Mouse (Mus musculus): ENCODE measurements at regions not wholly inside any gene's neighbourhood (a gene's known extent, or its start where the extent isn't known, plus 50 kb on each side); places are given as distances from the start of the nearest gene placed in this dataset.

- ATAC-seq (ENCODE audit: low FRiP score, low read depth) = peak; percentile 58; the same call in 1 of the 2 replicates
- 42% methylated on average over 9 of the region's 9 CpGs for WGBS
- Histone ChIP-seq H3K27me3 (replicated peaks) (no peaks in the 10 kb centered on the region), H3K4me2 (replicated peaks) (no peak overlapping the region), H3K27ac (no peak overlapping the region), H3K36me3 (no peaks in the 10 kb centered on the region), H3K9me3 (no peaks in the 10 kb centered on the region), H3K4me3 (no peak overlapping the region), H3K4me1 (no peaks in the 10 kb centered on the region), H3K9ac (no peak overlapping the region)
Measured at GRCm38 (mm10) chr15:71240647-71241351, 2593.6 kb upstream of the Gm6569 start.

DNA sequence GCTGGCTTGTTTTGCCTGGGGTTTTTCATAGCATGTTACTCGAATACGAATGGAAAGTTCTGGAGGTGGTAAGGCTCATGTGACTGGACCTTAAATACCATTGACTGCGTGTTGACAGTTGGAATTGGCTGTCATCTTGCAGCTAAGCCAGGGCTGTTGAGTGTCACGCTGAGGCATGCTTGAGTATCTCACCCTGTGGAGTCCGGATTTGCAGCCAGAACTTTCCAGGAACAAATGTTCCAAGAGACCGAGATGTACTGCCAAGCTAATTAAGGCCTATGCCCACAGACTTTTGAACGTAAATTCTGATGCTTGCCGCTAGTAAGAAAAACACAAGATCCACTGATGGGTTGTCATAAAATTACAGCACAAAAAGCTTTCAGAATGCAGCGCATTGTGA is 2590.8 kb upstream of the Gm6569 start:
- no peaks in the 10 kb centered on the region for H3K36me3 ChIP-seq
- ATAC-seq (ENCODE audit: low FRiP score, low read depth) = no peak
- WGBS = 87% methylated on average over 9 of the region's 9 CpGs
- no peak overlapping the region for H3K9ac ChIP-seq
- H3K27me3 ChIP-seq (replicated peaks) = no peaks in the 10 kb centered on the region
- no peak overlapping the region for H3K27ac ChIP-seq
- no peaks in the 10 kb centered on the region for H3K9me3 ChIP-seq
- H3K4me2 ChIP-seq (replicated peaks) = no peak overlapping the region
- no peak overlapping the region for H3K4me3 ChIP-seq
- H3K4me1 ChIP-seq = no peaks in the 10 kb centered on the region

GRCm38 (mm10) chr15:71275876-71276565 is 2558.3 kb upstream of the Gm6569 start:
- Histone ChIP-seq H3K4me3 (no peak overlapping the region), H3K27me3 (replicated peaks) (no peaks in the 10 kb centered on the region), H3K27ac (no peak overlapping the region), H3K9me3 (no peaks in the 10 kb centered on the region), H3K4me2 (replicated peaks) (no peak overlapping the region), H3K9ac (no peak overlapping the region), H3K4me1 (no peaks in the 10 kb centered on the region), H3K36me3 (no peaks in the 10 kb centered on the region)
- ATAC-seq (ENCODE audit: low FRiP score, low read depth) = 0 out of 2 replicates have a peak, but pooled peaks have one; percentile 56
- WGBS = 64% methylated on average over 2 of the region's 2 CpGs

DNA sequence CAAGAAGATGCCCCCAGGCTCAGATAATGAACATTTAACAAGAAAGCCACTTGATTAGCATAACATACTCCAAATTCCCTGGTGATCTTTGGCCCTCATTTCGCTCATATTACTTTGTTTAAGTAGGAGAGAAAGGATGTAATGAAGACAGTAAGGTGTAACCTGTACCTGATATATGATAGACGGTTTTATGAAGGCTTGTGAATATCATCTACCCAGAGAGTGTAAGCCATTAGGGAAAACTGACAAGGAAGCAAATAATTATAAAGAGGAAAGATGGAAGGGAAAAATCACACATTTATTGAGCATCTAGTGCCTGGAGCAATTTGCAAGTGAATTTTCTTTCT is 2557.8 kb upstream of the Gm6569 start:
- Histone ChIP-seq H3K4me3 (no peak overlapping the region), H3K9me3 (no peaks in the 10 kb centered on the region), H3K4me1 (no peaks in the 10 kb centered on the region), H3K36me3 (no peaks in the 10 kb centered on the region), H3K27ac (no peak overlapping the region), H3K27me3 (replicated peaks) (no peaks in the 10 kb centered on the region), H3K9ac (no peak overlapping the region), H3K4me2 (replicated peaks) (no peak overlapping the region)
- no peak for ATAC-seq (ENCODE audit: low FRiP score, low read depth)
- 74% methylated on average over 2 of the region's 2 CpGs for WGBS

DNA sequence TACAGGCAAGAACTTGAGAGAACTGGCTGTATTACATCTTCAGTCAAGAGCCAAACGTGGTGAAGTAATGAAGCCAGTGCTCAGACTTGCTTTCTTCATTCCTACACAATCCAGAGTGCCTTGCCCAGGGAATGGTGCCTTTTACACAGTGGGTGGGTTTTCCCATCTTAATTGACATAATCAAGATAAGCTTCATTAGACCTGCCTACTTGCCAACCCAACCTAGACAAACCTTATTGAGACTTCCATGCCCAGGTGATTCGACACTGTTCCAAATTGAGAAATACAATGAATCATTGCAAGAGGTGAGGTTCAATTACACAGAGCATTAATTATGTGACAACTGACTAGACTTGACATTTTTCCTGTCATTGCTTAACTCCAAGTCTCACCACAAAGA is 2557.0 kb upstream of the Gm6569 start:
- H3K4me1 ChIP-seq = no peaks in the 10 kb centered on the region
- no peak overlapping the region for H3K4me3 ChIP-seq
- no peak for ATAC-seq (ENCODE audit: low FRiP score, low read depth)
- no peaks in the 10 kb centered on the region for H3K27me3 ChIP-seq (replicated peaks)
- no peak overlapping the region for H3K4me2 ChIP-seq (replicated peaks)
- H3K36me3 ChIP-seq = no peaks in the 10 kb centered on the region
- no peak overlapping the region for H3K9ac ChIP-seq
- H3K27ac ChIP-seq = no peak overlapping the region
- WGBS = 70% methylated on average over 2 of the region's 2 CpGs
- no peaks in the 10 kb centered on the region for H3K9me3 ChIP-seq

DNA sequence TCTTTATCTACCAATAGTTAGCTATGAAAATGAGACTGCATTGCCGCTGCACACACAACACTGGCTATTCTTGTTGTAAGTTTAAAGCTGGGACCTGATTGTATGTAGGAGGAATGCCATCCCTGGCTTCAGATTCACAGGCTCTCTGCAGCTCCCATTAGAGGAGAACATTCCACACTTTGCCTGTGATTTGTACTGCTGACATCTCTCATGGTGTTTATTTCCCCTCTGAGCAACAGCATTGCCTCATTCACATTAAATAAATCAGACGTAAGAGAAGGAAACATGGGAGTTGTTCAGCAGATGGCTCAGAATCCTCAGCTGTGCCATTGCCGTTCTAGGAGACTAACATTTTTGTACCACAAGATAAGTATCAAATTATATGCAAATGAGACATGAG is 2550.6 kb upstream of the Gm6569 start:
- H3K27me3 ChIP-seq (replicated peaks) = no peaks in the 10 kb centered on the region

GRCm38 (mm10) chr15:71302541-71302940 is 2531.8 kb upstream of the Gm6569 start:
- Histone ChIP-seq H3K9me3 (no peaks in the 10 kb centered on the region), H3K36me3 (no peaks in the 10 kb centered on the region), H3K4me2 (replicated peaks) (no peak overlapping the region), H3K9ac (no peak overlapping the region), H3K27me3 (replicated peaks) (no peaks in the 10 kb centered on the region), H3K4me1 (no peaks in the 10 kb centered on the region), H3K27ac (no peak overlapping the region), H3K4me3 (no peak overlapping the region)
- no peak for ATAC-seq (ENCODE audit: low FRiP score, low read depth)

More for the DNA sequence above, 2550.6 kb upstream of the Gm6569 start:
- no peak overlapping the region for H3K4me3 ChIP-seq
- H3K9ac ChIP-seq = no peak overlapping the region
- H3K9me3 ChIP-seq = no peaks in the 10 kb centered on the region
- H3K4me1 ChIP-seq = no peaks in the 10 kb centered on the region
- H3K36me3 ChIP-seq = no peaks in the 10 kb centered on the region
- H3K27ac ChIP-seq = no peak overlapping the region
- no peak for ATAC-seq (ENCODE audit: low FRiP score, low read depth)
- H3K4me2 ChIP-seq (replicated peaks) = no peak overlapping the region
- 88% methylated on average over 3 of the region's 3 CpGs for WGBS

GRCm38 (mm10) chr15:71310230-71310629 is 2524.1 kb upstream of the Gm6569 start:
- Histone ChIP-seq H3K4me2 (replicated peaks) (no peak overlapping the region), H3K9me3 (no peaks in the 10 kb centered on the region), H3K27me3 (replicated peaks) (no peaks in the 10 kb centered on the region), H3K27ac (no peak overlapping the region), H3K36me3 (no peaks in the 10 kb centered on the region), H3K4me1 (no peaks in the 10 kb centered on the region), H3K9ac (no peak overlapping the region), H3K4me3 (no peak overlapping the region)
- no peak for ATAC-seq (ENCODE audit: low FRiP score, low read depth)
- 73% methylated on average over 3 of the region's 3 CpGs for WGBS

DNA sequence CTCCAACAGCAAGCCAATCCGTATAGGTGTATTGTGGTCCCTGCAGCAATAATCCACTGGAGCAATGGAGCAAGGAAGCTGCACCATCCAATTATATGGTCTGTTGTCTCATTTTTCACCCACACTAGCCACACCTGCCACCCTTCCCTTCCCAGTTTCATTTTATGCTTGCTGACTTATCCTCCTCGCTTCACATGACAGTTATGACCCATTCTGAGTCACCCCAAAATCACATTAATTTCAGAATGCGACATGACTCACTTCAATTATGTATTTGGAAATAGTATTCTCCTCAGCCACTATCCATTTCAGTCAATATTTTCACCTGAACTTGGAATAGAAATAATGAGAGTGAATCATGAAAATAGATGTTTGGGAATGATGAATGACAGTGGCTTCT is 2507.8 kb upstream of the Gm6569 start:
- no peak overlapping the region for H3K4me2 ChIP-seq (replicated peaks)
- no peaks in the 10 kb centered on the region for H3K36me3 ChIP-seq
- no peak overlapping the region for H3K9ac ChIP-seq
- peak; percentile 17; the same call in 1 of the 2 replicates for ATAC-seq (ENCODE audit: low FRiP score, low read depth)
- no peaks in the 10 kb centered on the region for H3K9me3 ChIP-seq
- WGBS = 69% methylated on average over 3 of the region's 3 CpGs
- H3K4me1 ChIP-seq = no peaks in the 10 kb centered on the region
- H3K27me3 ChIP-seq (replicated peaks) = no peaks in the 10 kb centered on the region
- H3K4me3 ChIP-seq = no peak overlapping the region
- H3K27ac ChIP-seq = no peak overlapping the region

DNA sequence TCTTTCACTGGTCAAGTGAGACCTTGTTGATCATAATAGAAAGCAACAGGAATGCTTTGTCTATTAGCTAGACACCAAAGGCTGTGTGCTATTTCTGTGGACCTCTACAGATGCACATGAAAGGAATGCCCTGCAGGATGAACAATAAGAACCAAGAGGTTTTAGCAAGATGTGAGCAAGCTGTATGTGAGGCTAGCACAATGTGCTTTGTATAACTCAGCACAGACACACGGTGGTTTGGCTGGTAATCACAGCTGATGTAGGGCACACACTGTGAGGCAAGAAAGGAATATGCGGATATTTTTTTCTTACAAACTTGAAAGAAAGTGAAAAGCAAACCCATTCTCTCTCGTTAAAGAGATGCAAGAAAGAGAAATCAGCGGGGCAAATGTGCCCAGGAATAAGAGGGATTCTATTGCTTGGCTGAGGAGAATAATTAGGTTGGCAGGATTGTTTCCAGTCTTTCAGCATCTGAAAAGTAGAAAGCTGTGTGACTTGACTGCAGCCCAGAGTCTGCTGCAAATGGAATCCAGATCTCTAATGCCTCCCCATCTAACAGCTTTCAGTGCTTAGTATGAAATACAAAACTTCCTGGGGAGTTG is 2476.1 kb upstream of the Gm6569 start:
- no peaks in the 10 kb centered on the region for H3K9me3 ChIP-seq
- H3K27ac ChIP-seq = no peak overlapping the region
- ATAC-seq (ENCODE audit: low FRiP score, low read depth) = no peak
- no peak overlapping the region for H3K4me3 ChIP-seq
- no peak overlapping the region for H3K9ac ChIP-seq
- no peaks in the 10 kb centered on the region for H3K36me3 ChIP-seq
- no peaks in the 10 kb centered on the region for H3K4me1 ChIP-seq
- no peaks in the 10 kb centered on the region for H3K27me3 ChIP-seq (replicated peaks)
- WGBS = 39% methylated on average over 4 of the region's 4 CpGs
- no peak overlapping the region for H3K4me2 ChIP-seq (replicated peaks)

DNA sequence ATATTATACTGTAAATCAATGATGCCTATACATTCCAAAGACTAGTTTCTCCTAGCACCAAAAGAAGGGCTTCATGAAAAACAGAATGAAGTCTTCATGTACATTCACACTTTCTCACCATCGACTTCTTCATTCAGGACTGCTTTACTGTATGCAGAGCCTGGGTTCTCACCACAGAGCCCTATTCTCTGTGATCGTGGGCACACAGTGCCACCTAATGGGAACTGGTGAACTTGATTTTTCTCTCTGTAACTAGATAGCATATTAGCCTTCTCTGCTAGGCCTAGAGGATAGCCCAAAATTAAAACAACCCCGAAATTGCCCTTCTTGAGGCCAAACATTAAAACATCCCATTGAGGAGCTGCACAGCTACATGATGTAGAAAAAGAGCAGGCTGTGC is 2458.6 kb upstream of the Gm6569 start:
- no peak overlapping the region for H3K4me3 ChIP-seq
- WGBS = 48% methylated on average over 3 of the region's 3 CpGs
- peak; percentile 76; the same call in 1 of the 2 replicates for ATAC-seq (ENCODE audit: low FRiP score, low read depth)
- H3K9me3 ChIP-seq = no peaks in the 10 kb centered on the region
- H3K9ac ChIP-seq = no peak overlapping the region
- no peak overlapping the region for H3K27ac ChIP-seq
- H3K27me3 ChIP-seq (replicated peaks) = no peaks in the 10 kb centered on the region
- no peak overlapping the region for H3K4me2 ChIP-seq (replicated peaks)
- H3K36me3 ChIP-seq = no peaks in the 10 kb centered on the region
- H3K4me1 ChIP-seq = no peaks in the 10 kb centered on the region

Measured in neural tube, embryonic 12.5 days (tissue).